Mouse (Mus musculus): ENCODE measurements at regions not wholly inside any gene's neighbourhood (a gene's known extent, or its start where the extent isn't known, plus 50 kb on each side); places are given as distances from the start of the nearest gene placed in this dataset.
"Not testable (repeated sequence)": the region's sequence is repeated elsewhere in the genome, so short reads cannot be mapped to it uniquely, and the experiment has no call there.

DNA sequence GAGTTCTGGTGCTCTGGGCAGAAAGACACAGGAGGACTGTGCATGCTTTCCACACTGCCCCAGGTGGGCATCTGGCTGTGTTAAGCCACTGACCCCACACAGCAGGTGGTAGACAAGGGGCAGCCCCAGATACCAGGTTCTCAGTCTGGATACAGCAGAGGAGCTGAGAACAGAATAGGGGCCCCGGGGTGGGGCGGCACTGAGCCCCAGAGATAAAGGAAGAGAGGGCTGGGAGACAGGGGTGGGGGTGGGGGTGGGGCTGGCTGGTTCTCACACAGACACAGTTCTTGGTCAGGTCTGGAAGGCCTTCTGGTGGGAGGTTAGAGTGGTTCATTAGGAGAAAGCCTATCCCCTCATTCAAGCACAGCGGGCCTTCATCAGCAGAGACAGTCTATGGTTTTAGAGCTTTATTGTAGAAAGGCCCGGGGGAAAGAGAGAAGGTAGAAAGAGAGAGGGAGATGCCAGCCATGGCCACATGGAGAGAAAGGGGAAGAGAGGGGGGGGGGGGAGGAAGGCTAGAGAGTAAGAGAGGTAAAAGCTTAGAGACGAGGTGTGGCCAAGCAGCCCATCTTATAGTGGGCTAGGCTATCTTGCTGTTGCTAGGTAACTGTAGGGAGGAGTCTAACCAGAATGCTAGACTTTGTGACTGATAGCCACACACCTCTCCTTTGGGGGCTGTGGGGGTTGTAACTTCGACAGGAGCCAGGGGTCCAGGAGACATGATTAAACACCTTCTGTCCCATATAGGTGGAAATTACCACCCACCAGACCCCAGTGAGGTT lies 1403.1 kb downstream of the Zfp704 start:
- ATAC-seq (replicated peaks; ENCODE audit: poor library complexity, severe bottlenecking), result no peak

DNA sequence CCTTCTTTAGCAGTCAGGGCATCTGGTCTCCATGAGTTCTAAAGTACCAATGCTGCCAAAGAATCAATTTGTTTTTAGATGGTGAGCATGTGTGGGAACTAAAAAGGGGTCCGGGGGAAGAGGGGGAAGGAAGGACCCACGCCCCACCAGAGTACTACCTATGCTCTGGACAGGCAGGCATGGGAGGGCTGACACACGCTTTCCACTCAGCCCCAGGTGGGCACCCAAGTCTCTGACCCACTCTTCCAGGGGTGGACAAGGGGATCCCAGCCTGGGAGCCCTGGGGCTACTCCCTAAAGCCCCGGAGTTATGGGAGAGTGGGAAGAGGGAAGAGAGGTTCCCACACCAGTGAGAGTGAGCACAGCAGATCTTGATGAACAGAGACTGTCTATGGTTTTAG lies 1446.9 kb downstream of the Zfp704 start:
- ATAC-seq (replicated peaks; ENCODE audit: poor library complexity, severe bottlenecking), result no peak

DNA sequence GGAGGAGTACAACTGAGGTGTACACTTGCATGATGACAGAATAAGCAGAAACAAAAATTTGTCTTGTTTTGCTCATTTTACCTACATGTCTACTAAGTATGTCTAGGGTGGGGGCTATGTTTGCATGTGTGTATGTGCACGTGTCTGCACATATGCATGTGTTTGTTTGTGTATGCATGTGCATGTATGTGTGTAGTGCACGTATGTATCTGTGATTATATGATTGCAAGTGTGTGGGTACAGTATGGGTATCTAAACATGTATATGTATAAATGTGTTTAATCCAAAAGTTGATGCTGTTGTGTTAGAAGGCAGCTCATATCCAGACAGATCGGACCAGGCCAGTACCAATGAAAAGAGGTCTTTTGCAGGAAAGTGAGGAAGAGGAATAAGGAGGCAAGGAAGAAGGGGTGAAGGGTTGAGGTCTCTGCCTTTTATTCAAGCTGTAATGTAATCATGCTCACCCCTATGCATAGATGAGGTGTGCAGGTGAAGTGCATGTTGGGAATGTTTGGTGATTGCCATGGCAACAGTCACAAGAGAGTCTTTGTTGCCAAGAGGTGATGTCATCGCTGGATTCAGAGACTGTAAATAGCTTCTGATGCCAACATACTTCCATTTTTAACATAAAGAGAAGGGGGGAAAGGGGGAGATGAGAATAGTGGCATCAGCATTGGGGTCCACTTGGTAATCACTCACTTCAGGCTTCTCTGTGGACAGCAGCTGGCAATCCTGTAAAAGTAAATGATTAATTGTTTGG lies 1447.7 kb downstream of the Zfp704 start:
- ATAC-seq (replicated peaks; ENCODE audit: poor library complexity, severe bottlenecking), result no peak

DNA sequence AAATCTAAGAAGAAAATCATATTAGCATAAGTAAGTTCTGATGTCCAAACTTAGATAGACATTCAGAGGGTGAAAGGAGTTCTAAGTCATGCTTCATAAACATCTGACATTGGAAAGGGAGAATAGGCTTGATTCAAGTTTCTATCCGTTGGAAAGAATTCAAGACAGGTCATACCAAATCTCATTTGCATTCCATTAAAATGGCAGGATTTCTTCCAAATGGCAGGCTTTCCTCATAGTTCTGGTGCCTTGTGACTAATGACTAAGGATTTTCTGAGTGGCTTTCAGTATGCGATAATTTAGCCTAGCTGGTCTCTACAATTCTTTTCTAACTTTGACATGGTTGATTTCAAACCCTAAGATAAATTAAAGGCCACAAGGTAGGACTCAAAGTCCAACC lies 1466.9 kb downstream of the Zfp704 start:
- ATAC-seq (replicated peaks; ENCODE audit: poor library complexity, severe bottlenecking), result no peak

DNA sequence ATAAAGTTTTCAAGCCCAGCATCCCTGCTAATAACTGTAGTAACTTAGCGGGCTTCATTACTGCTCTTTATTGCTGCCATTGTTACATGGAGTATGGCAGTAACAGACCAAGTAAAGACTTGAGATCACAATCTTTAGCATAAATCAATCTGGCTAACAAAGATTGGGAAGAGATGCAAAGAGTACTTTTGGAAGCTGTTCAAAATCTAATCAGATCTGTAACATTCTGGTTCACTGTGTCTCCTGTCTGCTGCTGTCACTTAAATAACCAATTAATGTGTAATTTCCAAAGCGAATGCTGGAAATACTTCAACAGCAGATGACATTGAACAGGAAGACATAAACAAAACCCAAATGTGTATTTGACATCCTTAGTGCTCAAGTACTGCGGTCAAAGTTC lies 1467.7 kb downstream of the Zfp704 start:
- ATAC-seq (replicated peaks; ENCODE audit: poor library complexity, severe bottlenecking), result no peak

DNA sequence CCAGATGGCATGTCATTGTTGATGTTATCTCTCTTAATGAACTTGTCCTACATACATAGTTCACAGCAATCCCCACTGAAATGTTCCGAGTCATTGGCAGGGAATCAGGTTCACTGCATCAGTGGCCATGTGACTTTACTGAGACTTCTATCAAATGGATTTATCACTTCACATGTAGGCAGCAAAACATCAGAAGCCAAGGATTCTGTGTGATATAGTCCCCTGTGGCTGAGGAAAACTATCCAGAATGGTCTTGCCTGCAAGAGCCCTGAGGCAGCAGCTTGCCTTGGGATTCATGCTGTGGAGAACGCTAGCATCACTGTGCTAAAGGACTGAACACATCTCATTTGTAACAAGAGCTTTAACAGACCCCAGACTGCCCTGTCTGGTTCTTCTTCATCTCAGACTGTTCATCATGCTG lies 1468.2 kb downstream of the Zfp704 start:
- ATAC-seq (replicated peaks; ENCODE audit: poor library complexity, severe bottlenecking), result no peak

DNA sequence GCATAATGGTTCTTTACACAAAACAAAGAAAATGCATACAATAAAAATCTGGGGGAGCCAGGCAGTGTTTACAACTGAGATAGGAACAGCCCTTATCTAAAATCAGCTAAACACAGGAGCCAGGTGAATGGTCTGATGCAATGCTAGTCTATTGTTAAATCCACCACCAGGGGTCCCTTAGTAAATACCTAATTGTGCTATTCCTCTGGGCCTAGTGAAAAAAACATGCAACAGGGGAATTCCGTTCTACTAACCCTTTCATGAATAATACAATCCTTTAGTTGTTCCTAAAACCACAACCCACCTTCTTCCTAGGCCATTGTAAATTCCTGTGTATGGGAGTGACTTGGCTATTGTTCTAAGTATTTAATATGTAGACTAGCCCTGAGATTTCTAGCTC lies 1486.2 kb downstream of the Zfp704 start:
- ATAC-seq (replicated peaks; ENCODE audit: poor library complexity, severe bottlenecking), result not testable (repeated sequence)

DNA sequence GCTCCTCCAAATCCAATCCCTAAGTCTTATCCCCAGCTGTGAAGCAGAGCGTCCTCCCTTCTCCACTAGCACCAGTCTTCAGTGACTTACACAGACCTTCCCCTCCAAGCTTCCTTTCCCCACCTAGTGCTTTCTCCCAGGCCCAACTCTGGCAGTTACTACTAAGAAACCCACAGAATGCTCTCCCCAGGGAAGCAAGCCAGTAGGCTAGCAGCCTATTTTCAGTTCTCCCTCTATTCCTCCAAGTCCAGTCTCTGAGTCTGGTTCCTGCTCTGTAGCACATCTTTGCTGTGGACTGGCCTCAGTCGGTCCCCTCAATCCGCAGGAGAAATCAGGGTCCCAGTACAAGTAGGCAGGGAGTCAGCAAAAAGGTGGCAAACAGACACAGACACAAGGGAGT lies 1486.7 kb downstream of the Zfp704 start:
- ATAC-seq (replicated peaks; ENCODE audit: poor library complexity, severe bottlenecking), result no peak

DNA sequence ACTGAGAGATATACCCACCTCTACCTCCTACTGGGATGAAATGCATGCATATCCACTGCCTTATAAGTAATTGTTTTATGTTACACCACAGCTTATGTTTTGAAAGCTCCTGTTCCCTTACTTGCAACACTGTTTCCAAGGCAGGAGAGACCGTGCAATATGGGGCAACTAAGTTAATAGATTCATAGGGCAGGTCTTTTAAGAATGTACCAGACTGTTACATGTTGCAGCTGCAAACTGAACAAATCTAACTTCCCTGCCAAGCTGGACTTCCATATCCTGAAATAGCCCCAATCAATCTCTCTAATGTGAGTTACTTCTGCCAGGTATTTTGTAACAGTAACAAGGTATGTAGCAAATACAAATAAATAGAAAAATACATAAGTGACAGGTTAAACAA lies 1478.0 kb upstream of the 1700008P02Rik start:
- ATAC-seq (replicated peaks; ENCODE audit: poor library complexity, severe bottlenecking), result no peak

DNA sequence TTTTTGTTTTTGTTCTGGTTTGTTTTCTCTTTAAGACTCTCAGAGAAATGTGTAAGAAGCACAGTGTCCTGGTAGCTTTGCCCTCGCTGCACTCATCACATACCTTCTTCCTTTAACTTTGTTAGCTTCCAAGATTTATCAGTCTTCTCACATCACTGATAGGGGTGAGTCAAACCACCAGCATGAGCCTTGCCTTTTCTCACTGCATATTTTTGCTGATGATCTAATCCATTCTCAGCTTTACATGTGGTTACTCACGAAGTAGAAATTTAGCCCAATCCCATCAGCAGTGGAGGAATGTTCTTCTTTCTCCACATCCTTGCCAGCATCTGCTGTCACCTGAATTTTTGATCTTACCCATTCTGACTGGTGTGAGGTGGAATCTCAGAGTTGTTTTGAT lies 1464.5 kb upstream of the 1700008P02Rik start:
- no peak for ATAC-seq (replicated peaks; ENCODE audit: poor library complexity, severe bottlenecking)

DNA sequence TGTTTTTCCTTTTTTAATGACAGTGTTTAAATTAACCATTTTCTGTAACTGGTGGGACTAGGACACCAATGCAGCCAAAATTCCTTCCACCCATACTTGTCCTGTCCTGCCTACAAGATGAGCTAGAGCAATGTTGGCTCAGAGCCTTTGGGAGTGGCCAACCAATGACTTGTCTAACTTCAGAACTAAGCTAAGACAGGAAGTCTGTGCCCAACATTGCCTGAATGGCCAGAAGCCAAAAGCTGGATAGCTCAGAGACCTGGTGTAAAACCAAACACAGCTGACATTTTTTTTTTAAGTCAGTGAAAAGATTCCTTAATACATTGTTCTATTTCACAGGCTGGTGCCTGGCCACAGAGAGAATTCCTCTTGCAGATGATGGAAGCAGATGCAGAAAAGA lies 1433.5 kb upstream of the 1700008P02Rik start:
- ATAC-seq (replicated peaks; ENCODE audit: poor library complexity, severe bottlenecking), result no peak

DNA sequence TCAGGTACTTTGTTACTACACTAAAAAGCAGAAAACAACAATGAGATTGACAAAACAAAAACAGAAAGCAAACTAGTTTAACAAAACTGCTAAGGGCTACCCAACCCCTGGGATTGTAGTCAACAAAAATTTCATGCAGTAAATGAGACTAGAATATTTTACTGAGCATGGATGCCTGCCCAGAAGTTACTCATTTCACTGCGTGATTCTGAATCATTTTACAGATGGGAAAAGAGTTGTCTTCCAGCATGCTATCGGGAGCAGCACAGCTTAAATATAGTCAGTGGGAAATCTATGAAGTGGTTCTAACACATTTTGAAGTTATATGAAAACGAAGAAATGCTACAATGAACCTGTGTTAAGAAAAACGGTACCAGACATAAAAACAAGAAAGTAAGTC lies 1430.9 kb upstream of the 1700008P02Rik start:
- ATAC-seq (replicated peaks; ENCODE audit: poor library complexity, severe bottlenecking), result no peak

DNA sequence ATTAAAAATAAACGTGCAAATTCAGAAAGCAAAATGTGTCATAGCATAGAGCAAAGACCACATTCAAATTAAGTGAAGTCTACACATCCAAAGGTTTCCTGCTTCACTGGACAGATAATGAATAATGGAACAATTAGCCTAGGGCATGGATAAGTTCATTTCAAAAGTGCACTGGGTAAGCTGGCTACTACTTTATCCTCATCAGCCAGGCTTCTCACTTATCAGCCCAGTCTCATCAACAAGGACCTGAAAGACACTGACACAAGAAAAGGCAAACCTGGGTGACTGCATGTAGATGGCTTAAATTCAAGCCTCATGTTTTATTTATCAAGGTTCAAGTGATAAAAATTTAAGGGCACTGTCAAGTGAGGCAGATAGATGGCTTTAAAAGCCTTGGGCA lies 1429.5 kb upstream of the 1700008P02Rik start:
- no peak for ATAC-seq (replicated peaks; ENCODE audit: poor library complexity, severe bottlenecking)

DNA sequence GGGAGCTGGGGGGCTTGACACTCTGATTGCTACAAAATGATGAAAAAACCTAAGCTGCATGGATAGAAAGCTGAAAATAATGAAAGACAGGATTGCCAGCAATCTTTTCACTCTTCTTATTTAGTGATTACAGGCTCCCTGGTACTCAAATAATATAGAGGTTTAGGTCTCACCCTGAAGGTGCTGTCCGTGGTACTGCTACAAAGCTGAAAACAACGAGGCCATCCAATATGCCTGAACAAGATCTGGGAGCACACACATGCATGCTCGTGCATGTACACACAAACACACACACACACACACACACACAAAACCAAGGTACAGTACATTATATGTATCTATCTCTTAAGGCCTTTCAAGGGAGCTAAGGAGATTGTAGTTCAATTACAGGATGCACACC lies 1426.1 kb upstream of the 1700008P02Rik start:
- no peak for ATAC-seq (replicated peaks; ENCODE audit: poor library complexity, severe bottlenecking)

DNA sequence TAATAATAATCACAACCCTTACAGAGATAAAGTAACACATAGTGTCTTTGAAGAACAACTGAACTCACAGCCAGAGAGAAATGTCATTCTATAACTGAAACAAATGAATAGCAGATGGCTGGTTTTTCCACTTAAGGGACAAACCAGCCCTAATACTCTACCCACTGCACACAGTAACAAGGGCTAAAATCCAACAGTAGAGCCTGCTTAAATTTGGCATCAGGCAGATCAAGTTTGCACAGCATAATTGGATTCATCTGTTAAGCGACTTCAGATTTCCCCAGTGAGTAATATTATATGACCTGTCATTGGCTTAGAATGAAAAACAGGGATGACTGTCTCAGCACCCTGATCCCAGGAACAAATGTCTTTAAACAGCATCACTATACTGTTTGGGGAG lies 1416.5 kb upstream of the 1700008P02Rik start:
- ATAC-seq (replicated peaks; ENCODE audit: poor library complexity, severe bottlenecking), result no peak

DNA sequence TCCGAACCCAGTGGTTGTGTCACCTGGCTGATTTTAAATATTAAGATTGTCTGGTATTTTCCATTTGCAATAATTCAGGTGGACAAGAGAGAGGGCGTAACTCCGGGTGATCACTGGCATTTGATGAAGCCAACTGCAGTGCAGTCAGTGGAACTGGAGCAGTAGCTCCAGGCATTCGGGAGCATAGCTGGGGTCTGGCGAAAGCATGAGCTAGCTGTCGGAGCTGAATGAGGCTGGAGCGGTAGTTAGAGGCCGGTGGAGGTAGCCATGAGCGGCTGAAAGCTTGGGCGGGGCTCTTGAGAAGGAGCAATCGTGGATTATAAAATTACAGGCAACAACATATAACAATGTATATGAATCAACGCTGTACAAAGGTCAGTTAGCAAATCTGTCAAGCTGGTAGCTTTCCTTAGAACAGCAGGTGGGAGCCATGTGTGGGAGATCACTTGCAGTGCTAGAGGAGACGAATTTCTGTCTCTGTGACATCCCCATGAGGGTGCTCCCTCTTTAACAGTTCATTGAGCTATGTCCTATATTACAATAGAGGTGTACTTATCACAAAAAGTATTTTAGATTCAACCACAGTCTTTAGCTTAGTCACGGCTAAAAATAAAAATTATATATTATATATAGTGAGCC lies 1415.0 kb upstream of the 1700008P02Rik start:
- no peak for ATAC-seq (replicated peaks; ENCODE audit: poor library complexity, severe bottlenecking)

DNA sequence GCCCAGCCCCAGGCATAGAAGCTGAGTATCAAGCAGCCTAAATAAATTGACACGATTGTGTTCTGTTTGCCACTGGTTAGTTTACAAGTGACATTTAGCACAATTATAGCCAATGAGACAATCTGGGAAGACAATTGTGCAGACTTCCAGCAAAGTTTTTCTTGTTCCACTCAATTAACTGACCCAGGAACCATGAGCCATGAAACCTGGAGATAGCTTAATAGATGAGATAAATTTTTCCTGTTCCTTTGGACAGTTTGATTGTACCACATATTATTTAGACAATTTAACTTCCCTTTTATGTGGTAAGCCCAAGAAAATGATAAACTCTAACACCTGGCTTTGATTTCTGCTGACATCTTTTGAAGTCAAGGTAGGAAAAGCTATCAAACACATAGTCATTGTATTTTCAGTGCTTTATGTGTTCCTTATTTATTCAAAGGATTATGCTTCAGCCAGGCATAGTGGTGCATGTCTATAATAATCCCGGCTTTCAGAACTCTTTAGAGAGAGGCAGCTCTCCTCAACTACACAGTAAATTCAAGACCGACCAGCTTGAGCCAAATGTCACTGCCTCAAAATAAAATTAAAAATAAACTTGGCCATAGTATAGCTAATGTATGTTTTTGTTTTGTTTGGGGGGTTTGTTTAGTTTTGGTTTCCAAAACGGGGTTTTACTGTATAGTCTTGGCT lies 1406.2 kb upstream of the 1700008P02Rik start:
- ATAC-seq (replicated peaks; ENCODE audit: poor library complexity, severe bottlenecking), result no peak

DNA sequence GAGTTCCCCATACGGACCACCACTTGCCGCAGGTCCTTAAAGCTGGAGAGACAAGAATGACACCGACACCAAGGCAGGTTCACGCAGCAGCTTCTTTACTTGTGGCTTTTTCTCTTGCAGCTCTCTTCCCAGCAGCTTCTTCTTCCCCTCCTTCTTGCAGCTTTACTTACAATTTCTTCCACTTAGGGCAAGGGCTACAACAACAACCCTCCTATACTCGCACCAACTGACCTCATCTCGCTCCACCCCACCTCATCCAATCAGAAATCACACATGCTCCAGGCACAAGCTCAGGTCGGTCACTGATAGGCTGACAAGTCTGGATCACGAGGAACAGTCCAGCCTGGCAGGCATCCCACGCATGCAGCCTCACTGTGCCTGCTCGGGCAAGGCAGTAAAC lies 1402.4 kb upstream of the 1700008P02Rik start:
- no peak for ATAC-seq (replicated peaks; ENCODE audit: poor library complexity, severe bottlenecking)

DNA sequence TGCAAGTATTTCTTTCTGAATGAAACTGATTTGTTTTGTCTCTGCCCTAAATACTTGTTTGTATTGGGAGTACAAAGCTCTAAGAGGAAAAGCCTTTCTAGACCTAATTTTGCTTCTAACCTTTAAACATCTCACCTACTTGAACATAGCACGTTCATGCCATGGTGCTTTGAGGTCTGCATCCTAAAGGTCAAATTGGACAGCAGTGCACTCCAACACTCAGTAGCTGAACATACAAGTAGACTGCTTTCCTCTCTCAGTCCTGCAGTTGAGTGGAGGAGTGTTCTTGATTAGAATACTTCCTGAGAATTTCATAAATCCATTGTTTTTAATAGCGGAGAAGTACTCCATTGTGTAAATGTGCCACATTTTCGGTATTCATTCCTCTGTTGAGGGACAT lies 1397.2 kb upstream of the 1700008P02Rik start:
- no peak for ATAC-seq (replicated peaks; ENCODE audit: poor library complexity, severe bottlenecking)

DNA sequence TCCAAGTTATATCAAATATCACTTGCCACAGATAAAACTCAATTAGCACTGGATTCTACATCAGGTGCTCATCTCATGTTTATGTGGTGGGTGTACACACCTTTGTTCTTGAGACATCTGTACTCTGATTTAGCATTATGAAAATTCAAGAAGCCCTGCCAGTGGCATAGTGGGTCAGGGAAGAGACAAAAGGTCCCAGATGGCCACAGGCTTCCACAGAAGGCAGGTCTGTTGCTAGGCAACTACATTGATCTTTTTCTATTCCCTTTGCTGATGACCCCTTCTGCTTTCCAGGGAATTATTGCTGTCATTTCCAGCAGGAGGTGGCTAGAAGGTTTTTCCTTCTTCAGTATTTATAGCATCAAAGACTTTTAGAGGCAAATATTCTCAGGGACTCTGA lies 1396.7 kb upstream of the 1700008P02Rik start:
- ATAC-seq (replicated peaks; ENCODE audit: poor library complexity, severe bottlenecking), result no peak

DNA sequence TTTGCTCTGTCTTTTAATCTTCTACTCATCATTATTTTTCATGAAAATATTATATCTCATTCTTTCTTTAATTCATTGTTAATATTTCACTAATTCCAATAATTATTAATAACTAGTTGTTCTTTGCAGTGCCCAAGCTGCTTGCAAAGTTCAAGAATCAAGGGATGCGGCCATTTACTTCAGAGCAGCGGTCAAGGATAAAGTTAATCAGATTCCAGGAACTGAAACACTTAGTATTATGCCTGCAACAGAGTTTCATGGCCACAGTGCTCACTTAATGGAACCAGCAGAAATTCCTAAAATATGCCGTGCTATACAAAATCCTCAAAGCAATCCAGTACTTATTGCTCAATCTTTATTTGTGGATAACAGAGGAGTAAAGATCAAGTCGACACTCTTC lies 1389.7 kb upstream of the 1700008P02Rik start:
- no peak for ATAC-seq (replicated peaks; ENCODE audit: poor library complexity, severe bottlenecking)
